Mouse (Mus musculus): ENCODE measurements around the gene Uba3.

GRCm38 (mm10) chr6:97208406-97208805, 3.0 kb upstream of the Uba3 start:
- no peak for TF ChIP-seq CTCF (IDR thresholded peaks at IDR 0.05; ENCODE audit: low read depth)
- TF ChIP-seq EP300 (IDR thresholded peaks at IDR 0.05; ENCODE audit: low read depth): no peak

Measured in liver, postnatal 0 days (tissue).